Mouse (Mus musculus) midbrain, embryonic 11.5 days (tissue): ENCODE measurements around the gene Snph. TPM values are rescaled to one million over a fixed set of nuclear protein-coding genes. Genes with fewer than 3 reads are reported as not detected.

Experiments used
- ATAC-seq: fragments of 200-750 bp; cut with Nextera tagmentation; 2 replicates; pipeline ENCODE4 v1.8.0; 2017; ENCODE audit warnings: moderate TSS enrichment, moderate library complexity; ENCODE audit not compliant: low FRiP score
- DNase-seq: peaks from one replicate; pipeline ENCODE4 v3.0.0; 2015; ENCODE audit warnings: low spot score; ENCODE audit errors: missing footprints
- H3K27ac ChIP-seq: fragments of 300-500 bp; sonication (generic); 2 replicates; pipeline ENCODE4 v1.5.1; 2014; ENCODE audit warnings: low read depth, low read length
- H3K27me3 ChIP-seq: fragments of 300-500 bp; sonication (generic); 2 replicates; pipeline ENCODE4 v1.6.1; 2014; ENCODE audit warnings: mild to moderate bottlenecking, low read length, moderate library complexity, mixed read lengths; ENCODE audit not compliant: control insufficient read depth, insufficient read depth
- H3K36me3 ChIP-seq: fragments of 300-500 bp; sonication (generic); 2 replicates; pipeline ENCODE4 v1.6.1; 2014; ENCODE audit warnings: mild to moderate bottlenecking, low read length, moderate library complexity, mixed read lengths; ENCODE audit not compliant: control insufficient read depth, insufficient read depth
- H3K4me1 ChIP-seq: fragments of 300-500 bp; sonication (generic); 2 replicates; pipeline ENCODE4 v1.6.1; 2014; ENCODE audit warnings: low read length; ENCODE audit not compliant: control insufficient read depth, insufficient read depth
- H3K4me2 ChIP-seq: fragments of 300-500 bp; sonication (generic); 2 replicates; pipeline ENCODE4 v1.6.1; 2014; ENCODE audit warnings: mild to moderate bottlenecking, moderate library complexity
- H3K4me3 ChIP-seq: fragments of 300-500 bp; sonication (generic); 2 replicates; pipeline ENCODE4 v1.5.1; 2014; ENCODE audit warnings: low read depth, low read length
- H3K9ac ChIP-seq: fragments of 300-500 bp; sonication (generic); 2 replicates; pipeline ENCODE4 v1.6.1; 2014; ENCODE audit warnings: low read length
- H3K9me3 ChIP-seq: fragments of 300-500 bp; sonication (generic); 2 replicates; pipeline ENCODE4 v1.6.1; 2016; ENCODE audit warnings: low read length; ENCODE audit not compliant: control insufficient read depth
- WGBS: fragments of 180-500 bp; shearing (Covaris S2); extraction: QIAGEN DNeasy Blood & Tissue Kit; methylation state at CpG from one replicate; pipeline ENCODE4 v1.1.7; 2014; 5-methylcytosine and 5-hydroxymethylcytosine counted together
- polyA plus RNA-seq: library from polyadenylated mRNA; unstranded; fragments of >200 nt; fragmentation: Nextera tagmentation; extraction: Ambion mirVana; gene quantifications from 2 replicates; pipeline ENCODE4 v1.2.1, GENCODE M21; 2014

Snph gene
- polyA plus RNA-seq, 1 experiment from 2014 or later = 1.9 TPM

DNA sequence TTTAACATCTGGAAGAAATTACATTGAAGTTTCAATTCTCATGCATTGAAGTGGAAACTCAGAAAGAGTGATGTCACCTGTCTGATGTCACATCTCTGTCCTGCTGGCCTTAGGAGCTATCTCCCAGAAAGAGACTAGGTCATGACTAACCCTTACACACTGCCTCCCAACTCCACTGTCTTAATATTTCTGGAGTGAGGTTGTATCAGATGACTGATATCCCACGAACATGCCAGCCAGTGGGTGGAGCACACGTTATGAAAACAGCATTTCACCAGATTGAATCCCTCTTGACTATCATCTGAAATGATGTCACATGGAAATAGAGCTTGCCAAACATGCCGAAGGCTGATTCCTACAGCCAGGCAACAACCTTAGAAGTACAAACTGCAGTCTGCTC is 67.4 kb downstream of the Snph start:
- Histone ChIP-seq H3K27ac (no peak overlapping the region), H3K36me3 (peaks cover 13% of the 10 kb centered on the region), H3K4me2 (no peak overlapping the region), H3K4me3 (no peak overlapping the region), H3K9ac (no peak overlapping the region), H3K9me3 (no peaks in the 10 kb centered on the region), H3K4me1 (no peaks in the 10 kb centered on the region), H3K27me3 (no peaks in the 10 kb centered on the region)
- WGBS = 81% methylated on average over 3 of the region's 3 CpGs
- ATAC-seq (no peak), DNase-seq (no peak)

DNA sequence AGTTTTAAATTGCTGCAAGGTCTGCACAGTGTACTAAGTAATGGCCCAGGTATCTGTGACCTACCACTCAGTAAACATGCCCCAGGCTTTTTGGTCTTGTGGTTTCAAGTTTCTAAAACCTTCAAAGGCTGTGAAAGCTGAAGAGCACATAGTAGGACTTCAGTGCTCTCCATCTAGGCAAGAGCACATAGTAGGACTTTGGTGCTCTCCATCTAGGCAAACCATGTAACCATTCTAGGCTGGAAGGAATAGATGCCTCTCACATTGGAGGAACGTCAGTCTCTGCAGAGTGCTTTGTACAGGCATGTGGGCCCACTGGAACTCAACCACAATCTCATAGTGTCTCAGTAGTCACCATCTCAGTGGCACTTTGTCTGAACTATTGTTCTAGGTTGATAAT is 68.4 kb downstream of the Snph start:
- H3K36me3 ChIP-seq = peaks cover 17% of the 10 kb centered on the region
- H3K4me3 ChIP-seq = no peak overlapping the region
- no peaks in the 10 kb centered on the region for H3K4me1 ChIP-seq
- ATAC-seq (no peak), DNase-seq (no peak)
- H3K9ac ChIP-seq = no peak overlapping the region
- H3K9me3 ChIP-seq = no peaks in the 10 kb centered on the region
- H3K27ac ChIP-seq = no peak overlapping the region
- 85% methylated on average over 1 of the region's 1 CpGs for WGBS
- H3K27me3 ChIP-seq = no peaks in the 10 kb centered on the region
- H3K4me2 ChIP-seq = no peak overlapping the region

DNA sequence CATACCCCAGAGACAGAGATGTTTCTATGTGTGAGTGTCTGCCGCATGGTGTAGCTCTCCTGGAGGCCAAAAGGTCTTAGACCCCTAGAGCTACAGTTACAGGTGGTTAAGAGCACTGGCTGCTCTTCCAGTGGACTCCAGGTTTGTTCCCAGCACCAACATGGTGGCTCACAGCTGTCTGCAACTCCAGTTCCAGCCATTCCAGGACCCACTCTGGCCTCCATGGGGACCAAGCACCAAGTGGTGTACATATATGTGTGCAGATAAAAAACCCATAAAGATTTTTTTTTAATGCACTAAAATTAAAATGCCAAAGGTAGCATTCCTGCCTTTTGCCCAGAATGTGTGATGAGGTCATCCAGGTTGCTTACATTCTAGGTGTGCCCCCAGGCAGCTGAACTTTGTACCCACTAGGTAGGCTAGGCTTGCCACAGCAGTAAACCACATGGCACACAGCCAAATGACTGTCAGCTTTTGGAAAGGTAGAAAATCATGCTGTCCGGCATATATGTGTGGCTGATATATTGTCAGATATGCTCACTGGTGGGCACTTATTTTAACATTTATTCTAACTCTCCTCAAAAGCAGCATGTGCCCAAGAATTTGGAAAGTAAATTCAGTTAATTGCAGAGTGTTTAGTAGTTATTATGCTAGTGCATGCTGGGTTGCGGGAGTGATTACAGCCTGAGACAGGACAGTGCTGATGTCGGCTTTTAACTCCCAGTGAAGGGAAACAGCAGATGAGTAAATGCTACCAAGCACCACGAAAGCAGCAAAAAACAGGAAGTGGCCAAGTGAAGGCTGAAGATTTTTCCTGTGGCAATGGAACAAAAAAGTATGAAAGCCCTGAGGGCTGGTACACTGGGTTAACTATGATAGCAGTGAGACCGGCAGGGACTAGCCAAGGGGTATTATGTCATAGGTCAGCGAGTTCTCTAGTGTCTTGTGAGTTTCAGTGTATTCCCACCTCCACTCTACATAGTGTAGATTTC is 69.2 kb downstream of the Snph start:
- H3K9ac ChIP-seq = no peak overlapping the region
- no peak overlapping the region for H3K4me3 ChIP-seq
- H3K36me3 ChIP-seq = peaks cover 18% of the 10 kb centered on the region
- H3K4me1 ChIP-seq = no peaks in the 10 kb centered on the region
- ATAC-seq (no peak), DNase-seq (no peak)
- no peak overlapping the region for H3K27ac ChIP-seq
- H3K4me2 ChIP-seq = no peak overlapping the region
- WGBS = 91% methylated on average over 7 of the region's 7 CpGs
- H3K9me3 ChIP-seq = no peaks in the 10 kb centered on the region
- H3K27me3 ChIP-seq = no peaks in the 10 kb centered on the region

DNA sequence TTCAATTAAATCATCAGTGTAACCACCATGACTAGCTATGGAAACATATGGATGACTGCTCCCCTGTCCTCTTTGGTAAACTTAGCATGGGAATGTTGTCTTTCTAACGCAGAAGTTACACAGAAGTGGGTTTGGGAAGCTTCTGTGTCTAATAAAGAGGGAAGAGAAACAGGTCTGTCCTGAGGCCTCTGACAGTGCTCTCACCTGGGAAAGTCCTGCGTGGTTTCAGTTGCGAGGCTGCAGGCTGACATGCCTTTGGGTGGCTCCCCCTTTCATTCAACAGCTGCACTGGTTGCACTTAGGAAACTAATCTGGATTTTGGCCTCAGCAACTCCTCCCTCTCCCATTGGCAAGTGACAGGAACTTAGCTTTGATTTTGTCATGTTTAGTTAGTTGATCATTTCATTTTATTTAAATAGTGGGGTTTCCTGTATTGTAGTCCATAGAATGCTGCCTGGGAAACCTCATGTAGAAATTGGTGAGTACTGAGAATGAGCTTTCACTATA is 82.7 kb downstream of the Snph start:
- Histone ChIP-seq H3K9ac (no peak overlapping the region), H3K27me3 (no peaks in the 10 kb centered on the region), H3K9me3 (no peaks in the 10 kb centered on the region), H3K4me2 (no peak overlapping the region), H3K4me3 (no peak overlapping the region), H3K36me3 (peaks cover 6% of the 10 kb centered on the region; the same call in 1 of the 2 replicates), H3K4me1 (no peaks in the 10 kb centered on the region; the same call in none of the 2 replicates), H3K27ac (no peak overlapping the region)
- DNase-seq (no peak), ATAC-seq (no peak)
- 93% methylated on average over 3 of the region's 3 CpGs for WGBS

DNA sequence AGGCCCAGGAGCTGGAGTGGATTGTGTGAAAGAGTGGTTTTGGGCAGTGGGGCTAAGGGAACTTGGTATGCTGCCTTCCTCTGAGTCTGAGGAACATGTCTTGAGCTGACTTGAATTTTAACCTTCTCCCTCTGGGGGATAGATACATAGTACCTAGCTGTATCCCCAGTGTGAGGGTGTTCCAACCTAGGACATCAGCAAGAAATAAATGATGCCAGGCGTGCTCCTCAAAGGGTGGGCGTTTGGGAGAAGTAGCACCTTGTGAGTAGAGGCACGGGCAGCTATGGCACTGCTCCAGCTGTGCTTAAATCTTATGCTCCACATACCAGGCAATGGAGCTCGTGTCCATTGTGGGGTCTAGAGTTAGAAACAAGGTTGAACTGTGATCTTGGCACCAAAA is 85.8 kb downstream of the Snph start:
- Histone ChIP-seq H3K9me3 (no peaks in the 10 kb centered on the region), H3K9ac (no peak overlapping the region), H3K27ac (no peak overlapping the region), H3K4me3 (no peak overlapping the region), H3K27me3 (no peaks in the 10 kb centered on the region), H3K36me3 (peaks cover 6% of the 10 kb centered on the region; the same call in 1 of the 2 replicates), H3K4me1 (peaks cover 11% of the 10 kb centered on the region), H3K4me2 (no peak overlapping the region)
- ATAC-seq (no peak), DNase-seq (no peak)
- 91% methylated on average over 4 of the region's 4 CpGs for WGBS

- Histone ChIP-seq H3K9ac (no peak overlapping the region; the same call in 1 of the 2 replicates), H3K4me3 (no peak overlapping the region), H3K27ac (no peak overlapping the region), H3K9me3 (no peaks in the 10 kb centered on the region), H3K4me2 (no peak overlapping the region), H3K27me3 (no peaks in the 10 kb centered on the region), H3K36me3 (peaks cover 4% of the 10 kb centered on the region; the same call in 1 of the 2 replicates), H3K4me1 (peaks cover 13% of the 10 kb centered on the region)
- DNase-seq (no peak), ATAC-seq (no peak)
- 73% methylated on average over 6 of the region's 6 CpGs for WGBS
Observed at GRCm38 (mm10) chr2:151544673-151545072, 87.7 kb downstream of the Snph start.

DNA sequence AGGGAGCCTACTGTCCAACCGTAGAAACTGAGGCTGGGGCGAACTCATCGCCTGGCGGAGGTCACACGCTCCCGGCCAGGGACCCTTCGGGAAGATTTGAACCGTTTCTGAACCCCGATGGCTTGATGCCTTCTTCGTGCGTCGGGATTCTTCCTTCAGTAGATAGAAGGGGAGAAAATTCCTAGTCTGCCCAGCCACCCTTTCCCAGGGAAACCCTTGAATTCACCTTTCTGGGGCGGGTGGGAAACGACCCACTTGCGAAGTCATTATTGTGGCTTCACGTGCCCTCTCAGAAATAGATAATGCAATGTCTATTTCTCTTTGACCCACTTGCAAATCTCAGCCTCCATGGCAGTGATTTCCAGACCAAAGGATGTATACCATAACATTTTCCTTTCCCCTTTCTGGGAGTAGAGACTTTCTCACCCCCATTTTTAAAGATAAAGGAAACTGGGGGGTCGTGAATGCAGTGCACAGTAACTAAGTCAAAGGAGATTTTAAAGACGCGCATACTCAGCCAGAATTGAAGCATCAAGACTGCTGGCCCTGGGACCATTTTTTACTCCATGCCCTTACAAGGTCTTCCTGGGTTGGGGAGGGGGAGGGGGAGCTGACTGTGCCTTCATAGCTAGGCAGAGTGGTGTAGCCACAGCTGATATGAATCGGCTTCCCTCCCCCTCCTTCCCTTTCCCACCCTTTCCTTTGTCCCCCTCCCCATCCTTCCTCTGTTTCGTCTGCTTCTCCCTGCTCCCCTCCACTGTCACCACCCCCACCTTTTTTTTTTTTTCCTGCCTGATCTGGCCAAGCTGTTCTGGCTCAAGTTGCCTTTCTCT is 89.1 kb downstream of the Snph start:
- H3K27me3 ChIP-seq = no peaks in the 10 kb centered on the region
- peak overlapping the region; percentile 85 for H3K4me3 ChIP-seq
- H3K9ac ChIP-seq = peak overlapping the region; percentile 87
- H3K36me3 ChIP-seq = peaks cover 2% of the 10 kb centered on the region; the same call in 1 of the 2 replicates
- 2% methylated on average over 21 of the region's 21 CpGs for WGBS
- H3K4me1 ChIP-seq = peaks cover 13% of the 10 kb centered on the region
- H3K4me2 ChIP-seq = peak overlapping the region; percentile 73
- H3K9me3 ChIP-seq = no peaks in the 10 kb centered on the region
- H3K27ac ChIP-seq = peak overlapping the region; percentile 49; the same call in 1 of the 2 replicates
- DNase-seq (peak; percentile 94), ATAC-seq (peak; percentile 43)

DNA sequence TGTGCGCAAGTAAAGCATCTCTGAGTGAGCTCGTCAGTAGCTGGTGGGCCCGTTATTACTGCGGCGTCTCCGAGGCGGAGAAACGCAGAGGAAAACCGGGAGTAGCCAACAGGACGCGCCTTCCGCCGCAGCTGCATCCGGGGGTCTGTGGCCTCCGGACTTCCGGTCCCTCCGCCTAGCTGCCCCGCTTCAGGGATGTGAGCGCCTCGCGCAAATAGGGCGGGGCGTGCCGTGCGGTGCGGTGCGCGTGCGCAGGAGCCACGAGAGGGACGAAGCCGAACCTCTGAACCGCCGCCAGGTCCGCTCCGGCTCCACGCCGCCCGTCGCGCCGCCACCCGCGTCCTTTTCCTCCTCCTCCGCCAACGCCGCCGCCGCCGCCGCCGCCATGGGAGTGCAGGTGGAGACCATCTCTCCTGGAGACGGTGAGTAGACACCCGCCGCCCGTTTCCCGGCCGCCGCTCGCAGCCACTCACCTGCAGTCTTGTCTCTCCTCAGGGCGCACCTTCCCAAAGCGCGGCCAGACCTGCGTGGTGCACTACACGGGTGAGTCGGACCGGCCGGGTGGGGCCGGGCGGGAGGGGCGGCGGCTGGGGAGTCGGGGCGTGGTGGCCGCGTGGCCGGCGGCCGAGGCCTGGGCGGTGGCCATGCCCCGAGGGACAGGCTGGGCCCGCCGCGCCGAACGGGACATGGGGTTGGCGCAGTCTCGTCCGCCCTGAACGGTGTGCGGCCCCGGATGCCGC is 89.9 kb downstream of the Snph start, which contains the start of gene Fkbp1a:
TSS of gene Fkbp1a (plus strand) at position 161 of the 740 bp plus-strand sequence.
- under 1% methylated on average over 67 of the region's 93 CpGs for WGBS
- Histone ChIP-seq H3K4me1 (peaks cover 13% of the 10 kb centered on the region), H3K36me3 (peaks cover 2% of the 10 kb centered on the region; the same call in 1 of the 2 replicates), H3K9ac (peak within 1 kb of the TSS; percentile 87), H3K27ac (peak within 1 kb of the TSS; percentile 76), H3K27me3 (no peaks in the 10 kb centered on the region), H3K4me2 (peak within 1 kb of the TSS; percentile 73), H3K4me3 (peak within 1 kb of the TSS; percentile 85), H3K9me3 (no peaks in the 10 kb centered on the region)
- ATAC-seq (peak; percentile 97), DNase-seq (peak; percentile 100)
